Mouse (Mus musculus) intestine, postnatal 0 days (tissue): ENCODE measurements around the gene Tspan9. TPM values are rescaled to one million over a fixed set of nuclear protein-coding genes. Genes with fewer than 3 reads are reported as not detected.

Source experiments
- ATAC-seq: fragments of 200-750 bp; cut with Nextera tagmentation; 2 replicates; pipeline ENCODE4 v1.8.0; 2017; ENCODE audit warnings: mild to moderate bottlenecking, moderate TSS enrichment, moderate library complexity
- H3K27ac ChIP-seq: fragments of 300-500 bp; sonication (generic); 2 replicates; pipeline ENCODE4 v1.5.1; 2014; ENCODE audit warnings: mild to moderate bottlenecking, low read depth, low read length, moderate library complexity
- H3K27me3 ChIP-seq: fragments of 300-500 bp; sonication (generic); replicated peaks from 2 replicates; pipeline ENCODE4 v1.6.1; 2014; ENCODE audit warnings: low read length, mixed read lengths; ENCODE audit not compliant: control insufficient read depth, insufficient read depth
- H3K36me3 ChIP-seq: fragments of 300-500 bp; sonication (generic); 2 replicates; pipeline ENCODE4 v1.6.1; 2014; ENCODE audit warnings: mild to moderate bottlenecking, moderate library complexity; ENCODE audit not compliant: control insufficient read depth, insufficient read depth
- H3K4me1 ChIP-seq: fragments of 300-500 bp; sonication (generic); replicated peaks from 2 replicates; pipeline ENCODE4 v1.6.1; 2014; ENCODE audit warnings: antibody characterized with exemption, low read length, mixed read lengths; ENCODE audit not compliant: control insufficient read depth, insufficient read depth
- H3K4me2 ChIP-seq: fragments of 300-500 bp; sonication (generic); replicated peaks from 2 replicates; pipeline ENCODE4 v1.6.1; 2014; ENCODE audit warnings: low read depth, mild to moderate bottlenecking, moderate library complexity
- H3K4me3 ChIP-seq: fragments of 300-500 bp; sonication (generic); 2 replicates; pipeline ENCODE4 v1.5.1; 2014; ENCODE audit warnings: low read depth, low read length
- H3K9ac ChIP-seq: fragments of 300-500 bp; sonication (generic); 2 replicates; pipeline ENCODE4 v1.6.1; 2014; ENCODE audit warnings: mild to moderate bottlenecking, low read depth, low read length
- H3K9me3 ChIP-seq: fragments of 300-500 bp; sonication (generic); 2 replicates; pipeline ENCODE4 v1.6.1; 2016; ENCODE audit warnings: mixed run types; ENCODE audit not compliant: control insufficient read depth
- CTCF ChIP-seq: sonication (generic); IDR thresholded peaks from 2 replicates; pipeline ENCODE4 v1.5.1; 2016; ENCODE audit warnings: low read depth, mild to moderate bottlenecking, control low read depth, antibody characterized with exemption, moderate library complexity
- WGBS: fragments of 180-500 bp; shearing (Covaris S2); extraction: QIAGEN DNeasy Blood & Tissue Kit; methylation state at CpG from one replicate; pipeline ENCODE4 v1.1.7; 2014; 5-methylcytosine and 5-hydroxymethylcytosine counted together
- polyA plus RNA-seq: library from polyadenylated mRNA; unstranded; fragments of >200 nt; fragmentation: Nextera tagmentation; extraction: Ambion mirVana; gene quantifications from 2 replicates; pipeline ENCODE4 v1.2.1, GENCODE M21; 2015

The Tspan9 gene
- polyA plus RNA-seq, 1 experiment from 2014 or later, result 55.5 TPM

DNA sequence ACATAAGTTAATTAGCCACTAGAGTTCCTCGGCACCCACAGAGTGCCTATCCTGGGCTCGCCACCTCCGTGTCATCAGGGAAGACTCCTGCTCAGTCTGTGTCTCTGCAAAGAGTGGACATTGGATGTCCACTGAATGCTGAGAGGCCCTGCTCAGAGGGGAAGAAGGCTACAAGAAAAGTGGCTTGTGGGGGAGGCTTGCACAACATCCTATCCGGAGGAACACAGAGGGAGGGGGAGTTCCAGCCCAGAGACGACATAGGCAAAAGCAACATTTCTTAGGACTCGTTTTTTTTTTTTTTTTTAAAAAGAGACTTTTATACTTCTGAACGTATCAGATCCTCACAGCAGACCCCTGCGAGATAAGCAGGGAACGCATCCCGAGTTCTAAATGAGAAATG is 98.7 kb downstream of the Tspan9 start:
- Histone ChIP-seq H3K9ac (no peak overlapping the region), H3K9me3 (no peaks in the 10 kb centered on the region), H3K27me3 (no peaks in the 10 kb centered on the region), H3K27ac (no peak overlapping the region), H3K4me2 (no peak overlapping the region), H3K4me3 (no peak overlapping the region), H3K4me1 (0 out of 2 replicates have a peak, but pooled peaks cover 2% of the 10 kb centered on the region), H3K36me3 (no peaks in the 10 kb centered on the region)
- WGBS, result 79% methylated on average over 10 of the region's 10 CpGs
- TF ChIP-seq CTCF, result no peak
- no peak for ATAC-seq

DNA sequence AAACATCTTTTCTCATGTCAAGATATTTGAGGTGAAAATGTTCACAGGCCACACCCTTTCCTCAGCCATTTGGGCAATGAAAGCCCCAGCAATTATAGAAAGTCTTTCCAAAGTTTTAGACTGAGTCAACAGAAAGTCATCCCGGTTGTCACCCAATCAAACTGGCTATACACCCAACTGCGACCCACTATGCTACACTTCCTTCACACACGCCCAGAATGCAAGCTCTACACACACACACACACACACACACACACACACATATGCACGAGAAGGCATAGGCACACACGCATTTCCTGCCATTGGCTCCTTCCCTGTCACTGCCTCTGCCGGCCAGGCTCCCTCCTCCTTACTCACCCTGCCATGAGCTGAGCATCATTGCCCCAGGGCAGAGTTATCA is 99.9 kb downstream of the Tspan9 start:
- Histone ChIP-seq H3K4me1 (0 out of 2 replicates have a peak, but pooled peaks cover 2% of the 10 kb centered on the region), H3K9ac (no peak overlapping the region), H3K9me3 (no peaks in the 10 kb centered on the region), H3K4me2 (no peak overlapping the region), H3K27me3 (no peaks in the 10 kb centered on the region), H3K36me3 (no peaks in the 10 kb centered on the region), H3K27ac (no peak overlapping the region), H3K4me3 (no peak overlapping the region)
- ATAC-seq, result no peak
- TF ChIP-seq CTCF, result no peak
- 68% methylated on average over 6 of the region's 6 CpGs for WGBS

GRCm38 (mm10) chr6:128041836-128042235 is 101.6 kb downstream of the Tspan9 start:
- Histone ChIP-seq H3K9ac (no peak overlapping the region), H3K27me3 (no peaks in the 10 kb centered on the region), H3K4me1 (0 out of 2 replicates have a peak, but pooled peaks cover 2% of the 10 kb centered on the region), H3K4me3 (no peak overlapping the region), H3K27ac (no peak overlapping the region), H3K4me2 (no peak overlapping the region), H3K9me3 (no peaks in the 10 kb centered on the region), H3K36me3 (no peaks in the 10 kb centered on the region)
- WGBS, result 66% methylated on average over 6 of the region's 6 CpGs
- TF ChIP-seq CTCF, result no peak
- no peak for ATAC-seq

DNA sequence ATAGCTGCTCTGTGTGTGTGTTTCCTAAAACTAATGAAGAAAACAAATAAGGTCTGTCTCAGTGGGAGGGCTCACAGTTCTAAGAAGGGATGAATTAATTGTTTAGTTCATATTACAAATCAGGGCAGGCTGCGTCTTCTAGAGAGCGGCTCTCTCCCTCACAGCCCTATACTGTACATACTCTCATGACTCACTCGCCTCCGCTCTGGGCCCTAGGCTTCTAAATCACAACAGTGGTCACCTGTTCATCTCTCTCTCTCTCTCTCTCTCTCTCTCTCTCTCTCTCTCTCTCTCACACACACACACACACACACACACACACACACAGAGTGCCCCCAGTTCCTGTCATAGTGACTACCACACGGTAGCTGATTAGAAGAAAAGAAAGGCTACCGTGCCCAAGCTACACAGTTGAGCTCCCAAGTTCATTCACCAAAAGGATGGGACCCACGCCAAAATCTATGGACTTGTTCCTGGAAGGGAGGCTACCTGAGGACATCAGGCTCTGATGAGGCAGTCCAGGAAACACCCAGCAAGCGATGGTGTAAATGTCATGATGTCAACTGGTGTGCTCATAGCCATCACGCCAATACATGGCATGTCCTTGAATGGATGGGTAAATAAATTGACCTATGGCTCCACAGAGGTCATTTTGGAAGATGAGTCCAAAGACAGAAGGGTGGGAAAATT is 104.2 kb downstream of the Tspan9 start:
- Histone ChIP-seq H3K4me1 (0 out of 2 replicates have a peak, but pooled peaks cover 5% of the 10 kb centered on the region), H3K27ac (no peak overlapping the region), H3K9me3 (no peaks in the 10 kb centered on the region), H3K36me3 (no peaks in the 10 kb centered on the region), H3K4me2 (no peak overlapping the region), H3K27me3 (peaks cover 11% of the 10 kb centered on the region), H3K9ac (no peak overlapping the region), H3K4me3 (no peak overlapping the region)
- no peak for ATAC-seq
- WGBS, result 76% methylated on average over 9 of the region's 9 CpGs
- no peak for TF ChIP-seq CTCF

DNA sequence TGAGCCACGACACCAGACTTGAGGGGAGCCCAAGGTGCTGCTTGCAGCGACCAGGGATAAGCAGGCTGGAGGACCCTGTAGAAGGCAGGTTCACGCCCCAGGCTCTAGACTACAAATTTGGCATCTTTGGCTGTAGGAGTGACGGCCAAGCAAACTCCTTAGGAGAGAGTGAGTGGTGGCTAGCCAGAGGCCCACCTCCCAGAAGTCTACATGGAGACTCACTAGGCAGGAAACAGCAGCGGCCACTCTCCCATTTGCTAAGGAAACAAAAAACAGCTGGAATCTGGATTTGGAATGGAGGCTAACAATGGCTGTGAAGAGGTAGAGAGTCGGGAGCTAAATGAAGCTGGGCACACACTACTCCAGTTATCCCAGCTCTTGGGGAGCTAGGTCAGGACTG is 104.8 kb downstream of the Tspan9 start:
- H3K36me3 ChIP-seq, result no peaks in the 10 kb centered on the region
- TF ChIP-seq CTCF, result no peak
- no peak overlapping the region for H3K4me2 ChIP-seq
- 72% methylated on average over 6 of the region's 6 CpGs for WGBS
- no peak for ATAC-seq
- H3K9ac ChIP-seq, result no peak overlapping the region
- no peak overlapping the region for H3K27ac ChIP-seq
- H3K4me1 ChIP-seq, result 0 out of 2 replicates have a peak, but pooled peaks cover 5% of the 10 kb centered on the region
- H3K9me3 ChIP-seq, result no peaks in the 10 kb centered on the region
- H3K27me3 ChIP-seq, result peaks cover 17% of the 10 kb centered on the region
- no peak overlapping the region for H3K4me3 ChIP-seq

DNA sequence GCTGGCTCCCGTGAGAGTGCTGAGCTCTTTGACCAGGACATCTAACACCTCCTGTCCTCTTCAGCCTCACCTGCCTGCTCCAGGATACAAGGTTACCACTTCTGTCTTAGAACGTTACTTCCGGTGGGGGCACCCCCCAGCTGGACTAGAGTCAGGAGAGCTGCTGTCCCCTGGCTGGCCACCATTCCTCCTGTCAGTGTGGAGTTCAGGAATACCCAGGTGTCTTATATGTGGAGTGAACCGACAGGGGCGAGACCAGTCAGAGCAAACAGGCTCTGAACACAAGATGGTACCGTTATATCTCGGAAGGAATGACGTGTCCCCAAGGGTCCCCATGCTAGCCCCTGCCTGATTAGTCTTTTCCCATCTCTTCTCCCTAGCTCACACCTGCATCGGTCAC is 106.8 kb downstream of the Tspan9 start:
- TF ChIP-seq CTCF, result no peak
- H3K4me1 ChIP-seq, result 0 out of 2 replicates have a peak, but pooled peaks cover 3% of the 10 kb centered on the region
- no peaks in the 10 kb centered on the region for H3K36me3 ChIP-seq
- H3K27ac ChIP-seq, result no peak overlapping the region
- H3K4me2 ChIP-seq, result no peak overlapping the region
- WGBS, result 81% methylated on average over 9 of the region's 9 CpGs
- H3K4me3 ChIP-seq, result no peak overlapping the region
- ATAC-seq, result no peak
- H3K9me3 ChIP-seq, result no peaks in the 10 kb centered on the region
- peaks cover 27% of the 10 kb centered on the region for H3K27me3 ChIP-seq
- H3K9ac ChIP-seq, result no peak overlapping the region

DNA sequence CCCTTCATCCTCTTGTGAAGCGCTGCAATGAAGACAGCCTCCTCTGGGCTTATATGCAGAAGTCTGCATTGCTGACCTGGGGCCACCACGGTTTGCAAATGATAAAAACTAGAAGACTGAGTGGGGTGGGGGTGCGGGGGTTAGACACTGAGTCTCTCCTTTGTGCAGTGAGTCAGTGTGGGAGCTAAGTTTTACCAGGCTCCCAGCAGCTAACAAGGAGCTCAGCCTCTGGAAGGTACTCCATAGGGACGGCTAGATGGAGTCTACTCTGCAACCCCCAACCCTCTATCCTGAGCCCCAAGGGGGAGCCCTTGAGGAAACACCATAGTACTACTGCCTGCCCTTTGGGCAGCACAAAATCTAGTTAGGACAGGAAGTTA is 107.5 kb downstream of the Tspan9 start:
- ATAC-seq, result no peak
- TF ChIP-seq CTCF, result peak; percentile 41
- no peaks in the 10 kb centered on the region for H3K9me3 ChIP-seq
- peak overlapping the region; percentile 87 for H3K4me2 ChIP-seq
- peaks cover 27% of the 10 kb centered on the region for H3K27me3 ChIP-seq
- H3K27ac ChIP-seq, result no peak overlapping the region
- no peaks in the 10 kb centered on the region for H3K36me3 ChIP-seq
- H3K9ac ChIP-seq, result no peak overlapping the region
- H3K4me3 ChIP-seq, result peak overlapping the region; percentile 51
- 15% methylated on average over 4 of the region's 4 CpGs for WGBS
- 0 out of 2 replicates have a peak, but pooled peaks cover 3% of the 10 kb centered on the region for H3K4me1 ChIP-seq
